Mouse (Mus musculus) midbrain, embryonic 11.5 days (tissue): ENCODE measurements around the gene Pitpnm1. TPM values are rescaled to one million over a fixed set of nuclear protein-coding genes. Genes with fewer than 3 reads are reported as not detected.
"Not testable (repeated sequence)": the region's sequence is repeated elsewhere in the genome, so short reads cannot be mapped to it uniquely, and the experiment has no call there.

ENCODE experiments used
- ATAC-seq: fragments of 200-750 bp; cut with Nextera tagmentation; 2 replicates; pipeline ENCODE4 v1.8.0; 2017; ENCODE audit warnings: moderate TSS enrichment, moderate library complexity; ENCODE audit not compliant: low FRiP score
- DNase-seq: peaks from one replicate; pipeline ENCODE4 v3.0.0; 2015; ENCODE audit warnings: low spot score; ENCODE audit errors: missing footprints
- H3K27ac ChIP-seq: fragments of 300-500 bp; sonication (generic); 2 replicates; pipeline ENCODE4 v1.5.1; 2014; ENCODE audit warnings: low read depth, low read length
- H3K27me3 ChIP-seq: fragments of 300-500 bp; sonication (generic); 2 replicates; pipeline ENCODE4 v1.6.1; 2014; ENCODE audit warnings: mild to moderate bottlenecking, low read length, moderate library complexity, mixed read lengths; ENCODE audit not compliant: control insufficient read depth, insufficient read depth
- H3K36me3 ChIP-seq: fragments of 300-500 bp; sonication (generic); 2 replicates; pipeline ENCODE4 v1.6.1; 2014; ENCODE audit warnings: mild to moderate bottlenecking, low read length, moderate library complexity, mixed read lengths; ENCODE audit not compliant: control insufficient read depth, insufficient read depth
- H3K4me1 ChIP-seq: fragments of 300-500 bp; sonication (generic); 2 replicates; pipeline ENCODE4 v1.6.1; 2014; ENCODE audit warnings: low read length; ENCODE audit not compliant: control insufficient read depth, insufficient read depth
- H3K4me2 ChIP-seq: fragments of 300-500 bp; sonication (generic); 2 replicates; pipeline ENCODE4 v1.6.1; 2014; ENCODE audit warnings: mild to moderate bottlenecking, moderate library complexity
- H3K4me3 ChIP-seq: fragments of 300-500 bp; sonication (generic); 2 replicates; pipeline ENCODE4 v1.5.1; 2014; ENCODE audit warnings: low read depth, low read length
- H3K9ac ChIP-seq: fragments of 300-500 bp; sonication (generic); 2 replicates; pipeline ENCODE4 v1.6.1; 2014; ENCODE audit warnings: low read length
- H3K9me3 ChIP-seq: fragments of 300-500 bp; sonication (generic); 2 replicates; pipeline ENCODE4 v1.6.1; 2016; ENCODE audit warnings: low read length; ENCODE audit not compliant: control insufficient read depth
- WGBS: fragments of 180-500 bp; shearing (Covaris S2); extraction: QIAGEN DNeasy Blood & Tissue Kit; methylation state at CpG from one replicate; pipeline ENCODE4 v1.1.7; 2014; 5-methylcytosine and 5-hydroxymethylcytosine counted together
- polyA plus RNA-seq: library from polyadenylated mRNA; unstranded; fragments of >200 nt; fragmentation: Nextera tagmentation; extraction: Ambion mirVana; gene quantifications from 2 replicates; pipeline ENCODE4 v1.2.1, GENCODE M21; 2014

Pitpnm1 gene
- polyA plus RNA-seq, 1 experiment from 2014 or later, result 11.2 TPM

DNA sequence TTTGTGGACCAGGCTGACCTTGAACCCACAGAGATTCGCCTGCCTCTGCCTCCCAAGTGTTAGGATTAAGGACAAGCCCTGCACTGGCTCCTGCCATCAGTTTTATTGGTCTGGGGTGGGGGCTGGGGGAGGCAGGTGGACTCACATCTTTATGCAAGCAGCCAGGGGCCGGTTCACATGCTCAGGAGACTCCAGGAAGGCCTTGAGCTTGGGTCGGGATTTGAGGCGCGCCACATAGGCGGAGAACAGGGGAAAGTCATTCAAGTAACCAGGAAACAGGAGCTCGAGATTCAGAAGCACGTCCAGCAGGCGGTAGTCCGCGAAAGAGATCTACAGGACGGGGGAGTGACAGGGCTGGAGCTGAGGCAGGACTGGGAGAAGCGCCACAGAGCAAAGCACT is 42.4 kb upstream of the Pitpnm1 start:
- H3K4me1 ChIP-seq, result no peaks in the 10 kb centered on the region
- H3K27ac ChIP-seq, result no peak overlapping the region
- no peaks in the 10 kb centered on the region for H3K27me3 ChIP-seq
- DNase-seq, result no peak
- WGBS, result 80% methylated on average over 13 of the region's 13 CpGs
- no peak overlapping the region for H3K4me2 ChIP-seq
- no peak for ATAC-seq
- H3K36me3 ChIP-seq, result no peaks in the 10 kb centered on the region
- no peak overlapping the region for H3K4me3 ChIP-seq
- no peak overlapping the region for H3K9ac ChIP-seq
- no peaks in the 10 kb centered on the region for H3K9me3 ChIP-seq

DNA sequence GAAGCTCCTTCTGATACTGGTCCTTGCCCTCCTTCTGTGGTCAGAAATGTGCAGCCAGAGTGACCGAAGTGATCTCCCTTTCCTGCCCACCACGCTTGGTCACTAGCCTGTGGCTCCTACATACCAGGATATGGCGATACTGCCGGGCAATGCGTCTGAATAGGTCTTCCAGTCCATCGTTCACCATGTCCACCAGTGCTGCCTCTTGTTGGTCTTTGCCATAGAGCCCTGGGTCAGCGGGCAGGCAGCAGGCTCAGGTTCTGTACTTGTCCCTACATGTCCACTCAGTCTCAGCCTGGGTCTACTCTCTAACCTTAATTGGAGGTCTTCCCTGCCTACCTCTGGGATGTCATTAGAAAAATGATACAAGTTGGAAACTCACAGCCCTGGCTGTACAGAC is 41.8 kb upstream of the Pitpnm1 start:
- Histone ChIP-seq H3K4me1 (no peaks in the 10 kb centered on the region), H3K27me3 (no peaks in the 10 kb centered on the region), H3K9me3 (no peaks in the 10 kb centered on the region), H3K4me2 (no peak overlapping the region), H3K4me3 (no peak overlapping the region), H3K9ac (no peak overlapping the region), H3K36me3 (no peaks in the 10 kb centered on the region), H3K27ac (no peak overlapping the region)
- no peak for ATAC-seq
- WGBS, result 90% methylated on average over 7 of the region's 7 CpGs
- DNase-seq, result no peak

DNA sequence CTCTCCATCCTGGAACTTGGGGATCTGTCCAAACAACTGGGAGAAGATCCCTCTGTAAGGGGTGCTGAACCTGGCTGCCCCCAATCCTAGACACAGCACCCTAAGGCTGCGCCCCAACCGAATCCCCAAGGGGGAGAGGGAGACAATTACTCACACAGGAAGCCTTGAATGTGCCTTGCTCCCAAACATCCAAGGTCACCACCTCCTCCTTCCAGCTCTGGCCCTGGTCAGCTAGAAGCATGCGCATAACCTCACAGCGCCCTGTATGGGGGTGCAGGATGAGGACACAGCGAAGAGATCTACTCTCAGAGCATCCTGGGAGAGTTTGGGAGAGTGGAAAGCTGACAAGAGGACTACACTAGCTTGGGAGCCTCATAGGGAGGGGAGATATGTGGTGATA is 41.2 kb upstream of the Pitpnm1 start:
- H3K27ac ChIP-seq, result no peak overlapping the region
- DNase-seq (no peak), ATAC-seq (no peak)
- no peaks in the 10 kb centered on the region for H3K27me3 ChIP-seq
- no peaks in the 10 kb centered on the region for H3K4me1 ChIP-seq
- H3K4me3 ChIP-seq, result no peak overlapping the region
- H3K9me3 ChIP-seq, result no peaks in the 10 kb centered on the region
- WGBS, result 89% methylated on average over 5 of the region's 5 CpGs
- no peak overlapping the region for H3K9ac ChIP-seq
- H3K4me2 ChIP-seq, result no peak overlapping the region
- H3K36me3 ChIP-seq, result no peaks in the 10 kb centered on the region

GRCm38 (mm10) chr19:4059069-4059740 is 40.6 kb upstream of the Pitpnm1 start, which contains the start of gene Gstp3:
TSS of gene Gstp3 (minus strand) at chr19:4059569.
- 84% methylated on average over 15 of the region's 15 CpGs for WGBS
- no peak within 1 kb of the TSS for H3K4me2 ChIP-seq

GRCm38 (mm10) chr19:4060044-4060898 is 39.5 kb upstream of the Pitpnm1 start:
- H3K9ac ChIP-seq, DNase-seq, H3K4me1 ChIP-seq, ATAC-seq, H3K27me3 ChIP-seq, H3K36me3 ChIP-seq, H3K9me3 ChIP-seq, H3K4me2 ChIP-seq, H3K4me3 ChIP-seq, H3K27ac ChIP-seq: not testable (repeated sequence)
- WGBS, result 91% methylated on average over 8 of the region's 8 CpGs

More at GRCm38 (mm10) chr19:4059069-4059740, 40.6 kb upstream of the Pitpnm1 start, which contains the start of gene Gstp3:
- H3K9me3 ChIP-seq, result no peaks in the 10 kb centered on the region
- H3K27me3 ChIP-seq, result no peaks in the 10 kb centered on the region
- DNase-seq (no peak), ATAC-seq (no peak)
- no peaks in the 10 kb centered on the region for H3K36me3 ChIP-seq
- H3K27ac ChIP-seq, result no peak within 1 kb of the TSS
- no peak within 1 kb of the TSS for H3K4me3 ChIP-seq
- no peaks in the 10 kb centered on the region for H3K4me1 ChIP-seq
- H3K9ac ChIP-seq, result no peak within 1 kb of the TSS

- WGBS, result 92% methylated on average over 5 of the region's 6 CpGs
Observed at GRCm38 (mm10) chr19:4060899-4061465, 38.8 kb upstream of the Pitpnm1 start.

DNA sequence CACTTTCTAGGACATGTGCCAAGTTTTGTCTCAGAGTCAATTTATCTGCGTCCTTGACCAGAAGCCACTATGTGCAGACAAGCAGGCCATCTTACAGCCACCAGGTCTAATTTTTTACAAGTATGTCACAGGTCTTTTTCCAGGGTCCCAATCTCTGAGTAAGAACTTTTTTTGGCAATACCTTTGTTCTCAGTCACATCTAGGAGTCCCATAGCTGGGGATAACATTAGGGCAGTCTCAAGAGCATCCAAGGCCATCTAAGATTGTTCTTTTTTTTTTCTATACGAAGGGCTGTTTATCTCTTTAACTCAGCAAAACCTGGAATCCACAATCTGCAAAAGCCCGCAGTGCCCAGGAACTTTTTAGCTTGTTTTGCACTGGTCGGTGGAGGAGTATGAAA is 36.4 kb upstream of the Pitpnm1 start:
- H3K4me1 ChIP-seq, ATAC-seq, H3K27me3 ChIP-seq, H3K9me3 ChIP-seq, H3K27ac ChIP-seq, H3K9ac ChIP-seq, H3K36me3 ChIP-seq, DNase-seq, H3K4me3 ChIP-seq, H3K4me2 ChIP-seq: not testable (repeated sequence)
- WGBS, result 93% methylated on average over 2 of the region's 4 CpGs

More at GRCm38 (mm10) chr19:4060899-4061465, 38.8 kb upstream of the Pitpnm1 start:
- no peaks in the 10 kb centered on the region for H3K9me3 ChIP-seq
- no peaks in the 10 kb centered on the region for H3K27me3 ChIP-seq
- H3K36me3 ChIP-seq, result no peaks in the 10 kb centered on the region
- ATAC-seq (no peak), DNase-seq (no peak)
- no peak overlapping the region for H3K4me3 ChIP-seq
- no peak overlapping the region for H3K27ac ChIP-seq
- H3K4me1 ChIP-seq, result no peaks in the 10 kb centered on the region
- H3K4me2 ChIP-seq, result no peak overlapping the region
- H3K9ac ChIP-seq, result no peak overlapping the region

GRCm38 (mm10) chr19:4064501-4064900 is 35.3 kb upstream of the Pitpnm1 start:
- not testable (repeated sequence) for DNase-seq, H3K4me3 ChIP-seq, H3K9me3 ChIP-seq, H3K9ac ChIP-seq, H3K4me1 ChIP-seq, H3K36me3 ChIP-seq, H3K4me2 ChIP-seq, H3K27me3 ChIP-seq, ATAC-seq, H3K27ac ChIP-seq
- whole genome bisulfite sequencing, result 51% methylated on average over 5 of the region's 11 CpGs

DNA sequence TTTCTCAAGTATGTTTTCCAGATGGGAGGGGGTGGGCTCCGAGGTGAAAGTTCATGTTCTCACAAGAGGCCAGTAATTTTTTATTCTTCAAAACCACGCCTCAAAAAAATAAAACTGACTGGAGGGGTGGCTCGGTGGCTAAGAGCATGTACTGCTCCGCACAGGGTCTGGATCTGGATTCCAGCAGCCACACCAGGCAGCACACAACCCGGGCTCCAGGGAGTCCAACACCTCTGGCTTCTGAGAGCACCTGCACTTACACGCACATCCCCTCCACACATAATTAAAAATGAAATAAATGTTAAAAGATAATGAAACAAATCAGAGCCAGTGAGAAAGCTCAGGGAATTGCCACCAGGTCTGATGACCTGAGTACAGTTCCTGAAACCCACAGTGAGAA is 33.5 kb upstream of the Pitpnm1 start:
- Histone ChIP-seq H3K27me3 (no peaks in the 10 kb centered on the region), H3K4me3 (no peak overlapping the region), H3K27ac (no peak overlapping the region), H3K4me2 (no peak overlapping the region), H3K36me3 (no peaks in the 10 kb centered on the region), H3K4me1 (no peaks in the 10 kb centered on the region), H3K9ac (no peak overlapping the region), H3K9me3 (no peaks in the 10 kb centered on the region)
- no peak for DNase-seq
- 82% methylated on average over 6 of the region's 6 CpGs for WGBS
- no peak for ATAC-seq
